Mouse (Mus musculus) T-helper 2 cell (primary cell): ENCODE data around the gene Gm48551.

Source experiments
- in situ Hi-C: fragments of 300-600 bp; cut with MboI, MseI; formaldehyde crosslinking; loops from one replicate; pipeline ENCODE4 v1.15.1; 2025; ENCODE audit warnings: high pct_unique_total_duplicates

Gm48551 gene

GRCm38 (mm10) chr10:81383802-81384604 is at the start of gene Gm48551, which contains the start of gene Dohh:
Gene Gm48551 (plus strand): TSS chr10:81384466.
Gene Dohh (plus strand): TSS chr10:81384428.
- in situ Hi-C loops, result no loop called here

- in situ Hi-C loops, result no loop called here
Observed at GRCm38 (mm10) chr10:81335393-81336340, 48.6 kb upstream of the Gm48551 start.

GRCm38 (mm10) chr10:81336558-81336957 is 47.7 kb upstream of the Gm48551 start:
- in situ Hi-C loops, result no loop called here

GRCm38 (mm10) chr10:81340551-81341332 is 43.5 kb upstream of the Gm48551 start:
- in situ Hi-C loops, result loop anchor here (10.0 kb wide), 1 partner anchor 286 kb away; no protein-coding TSS in a partner anchor

- in situ Hi-C loops, result loop anchor here (10.0 kb wide), 1 partner anchor 287 kb away; no protein-coding TSS in a partner anchor
Observed at GRCm38 (mm10) chr10:81341333-81341949, 42.8 kb upstream of the Gm48551 start.

- in situ Hi-C loops, result loop anchor here (10.0 kb wide), 1 partner anchor 288 kb away; no protein-coding TSS in a partner anchor
Observed at GRCm38 (mm10) chr10:81342686-81343505, 41.4 kb upstream of the Gm48551 start, which contains the start of gene Gipc3. Gene Gipc3 (minus strand): TSS chr10:81343266.

- in situ Hi-C loops, result loop anchor here (10.0 kb wide), 1 partner anchor 290 kb away; no protein-coding TSS in a partner anchor
Observed at GRCm38 (mm10) chr10:81344421-81345161, 39.7 kb upstream of the Gm48551 start.

- in situ Hi-C loops, result loop anchor here (10.0 kb wide), 1 partner anchor 290 kb away; no protein-coding TSS in a partner anchor
Observed at GRCm38 (mm10) chr10:81345162-81345534, 39.1 kb upstream of the Gm48551 start.

- in situ Hi-C loops, result loop anchor here (10.0 kb wide), 1 partner anchor 292 kb away; no protein-coding TSS in a partner anchor
Observed at GRCm38 (mm10) chr10:81346453-81347067, 37.7 kb upstream of the Gm48551 start.

- in situ Hi-C loops, result loop anchor here (10.0 kb wide), 1 partner anchor 294 kb away; no protein-coding TSS in a partner anchor
Observed at GRCm38 (mm10) chr10:81349146-81349545, 35.1 kb upstream of the Gm48551 start.

- in situ Hi-C loops, result loop anchor here (10.0 kb wide), 1 partner anchor 295 kb away; no protein-coding TSS in a partner anchor
Observed at GRCm38 (mm10) chr10:81349961-81350350, 34.3 kb upstream of the Gm48551 start.

- in situ Hi-C loops, result no loop called here
Observed at GRCm38 (mm10) chr10:81350351-81351063, 33.8 kb upstream of the Gm48551 start, which contains the start of gene Hmg20b. Gene Hmg20b (minus strand): TSS chr10:81350480.

- in situ Hi-C loops, result no loop called here
Observed at GRCm38 (mm10) chr10:81351678-81352291, 32.5 kb upstream of the Gm48551 start.

GRCm38 (mm10) chr10:81354738-81355477 is 29.4 kb upstream of the Gm48551 start:
- in situ Hi-C loops, result no loop called here

- in situ Hi-C loops, result no loop called here
Observed at GRCm38 (mm10) chr10:81355533-81355932, 28.7 kb upstream of the Gm48551 start.

GRCm38 (mm10) chr10:81356352-81356990 is 27.8 kb upstream of the Gm48551 start:
- in situ Hi-C loops, result no loop called here
